8 mouse cellular contexts compared by ENCODE assay signal in genomic region chr13:61998803-61999202, GRCm38 (mm10).
DNase-seq lines count a peak whose midpoint lies in the region; ATAC-seq and TF ChIP-seq lines count a peak whose summit lies in the region.
"Not testable (repeated sequence)": the region's sequence is repeated elsewhere in the genome, so short reads cannot be mapped to it uniquely, and the experiment has no call there.

No protein-coding gene starts in this region.

- not testable (repeated sequence) for ATAC-seq in hindbrain, postnatal 0 days; liver, embryonic 15.5 days (ENCODE audit: insufficient read depth); neural tube, embryonic 13.5 days (ENCODE audit: low read depth)

- H3K4me3 ChIP-seq in heart, adult 2 months; hindbrain, postnatal 0 days (ENCODE audit: low read length); liver, embryonic 15.5 days (replicated peaks); neural tube, embryonic 13.5 days; testis, adult 2 months (ENCODE audit: control insufficient read depth, low read depth, low read length): not testable (repeated sequence)

- not testable (repeated sequence) for H3K36me3 ChIP-seq in heart, adult 2 months (ENCODE audit: control insufficient read depth, insufficient read depth, low read length); hindbrain, postnatal 0 days (ENCODE audit: insufficient read depth, low read length); liver, embryonic 15.5 days (replicated peaks); neural tube, embryonic 13.5 days; testis, adult 2 months (ENCODE audit: control insufficient read depth, insufficient read depth, low read length)

- H3K79me2 ChIP-seq in heart, adult 2 months (replicated peaks; ENCODE audit: control insufficient read depth, insufficient read depth, low read length), result not testable (repeated sequence)

- peak; percentile 64 for TF ChIP-seq CTCF in heart, adult 2 months (IDR thresholded peaks at IDR 0.05)
- peak; percentile 49 for TF ChIP-seq CTCF in hindbrain, postnatal 0 days (IDR thresholded peaks at IDR 0.05; ENCODE audit: low read depth)
- TF ChIP-seq CTCF in testis, adult 2 months (IDR thresholded peaks at IDR 0.05; ENCODE audit: control insufficient read depth, insufficient read depth, insufficient replicate concordance, low read depth, low read length), result peak; percentile 17; the same call in 1 of the 2 replicates

- H3K9ac ChIP-seq in heart, adult 2 months (ENCODE audit: low read depth, low read length); hindbrain, postnatal 0 days (replicated peaks; ENCODE audit: low read length); liver, embryonic 15.5 days; neural tube, embryonic 13.5 days: not testable (repeated sequence)

- TF ChIP-seq POLR2A in heart, adult 2 months (IDR thresholded peaks at IDR 0.05; ENCODE audit: insufficient read depth, low read depth, low read length); testis, adult 2 months (IDR thresholded peaks at IDR 0.05; ENCODE audit: control insufficient read depth, low read depth, low read length): not testable (repeated sequence)

- DNase-seq in B cell, adult 2 months, result peak; percentile 42 to 45
- peak; percentile 8 to 30 for DNase-seq in adrenal gland, postnatal 36 days
- DNase-seq in heart, adult 2 months, result peak; percentile 8 to 41
- DNase-seq in hindbrain, postnatal 0 days (ENCODE audit: low spot score), result not testable (repeated sequence)
- DNase-seq in kidney, postnatal 4 days, result peak; percentile 52 to 55

- intact Hi-C loops in heart, adult 2 months (cut with DNase I), result not testable (repeated sequence)

- H3K9me3 ChIP-seq in hindbrain, postnatal 0 days (ENCODE audit: low read length); liver, embryonic 15.5 days (replicated peaks); neural tube, embryonic 13.5 days: not testable (repeated sequence)

- H3K4me2 ChIP-seq in hindbrain, postnatal 0 days (ENCODE audit: low read depth, low read length), result not testable (repeated sequence)
- H3K4me2 ChIP-seq in liver, embryonic 15.5 days, result peak overlapping the region; percentile 41
- H3K4me2 ChIP-seq in neural tube, embryonic 13.5 days, result peak overlapping the region; percentile 30

- not testable (repeated sequence) for H3K27me3 ChIP-seq in heart, adult 2 months (ENCODE audit: control insufficient read depth, insufficient read depth, low read length); hindbrain, postnatal 0 days (ENCODE audit: insufficient read depth, low read length); liver, embryonic 15.5 days; neural tube, embryonic 13.5 days; testis, adult 2 months (ENCODE audit: control insufficient read depth, insufficient read depth, low read length)

- TF ChIP-seq EP300 in heart, adult 2 months (IDR thresholded peaks at IDR 0.05; ENCODE audit: insufficient read depth, low read depth, low read length), result not testable (repeated sequence)

- not testable (repeated sequence) for H3K4me1 ChIP-seq in heart, adult 2 months (ENCODE audit: control insufficient read depth, insufficient read depth, low read length); hindbrain, postnatal 0 days (ENCODE audit: insufficient read depth, low read length); liver, embryonic 15.5 days (replicated peaks); neural tube, embryonic 13.5 days (replicated peaks); testis, adult 2 months (ENCODE audit: control insufficient read depth, insufficient read depth, low read length)

- WGBS in heart, adult 2 months, result 5% methylated on average over 6 of the region's 6 CpGs
- WGBS in hindbrain, postnatal 0 days, result 10% methylated on average over 6 of the region's 6 CpGs
- WGBS in liver, embryonic 15.5 days (ENCODE audit: insufficient replicate concordance), result 4% methylated on average over 6 of the region's 6 CpGs
- WGBS in neural tube, embryonic 13.5 days, result 4% methylated on average over 6 of the region's 6 CpGs

- H3K27ac ChIP-seq in heart, adult 2 months; hindbrain, postnatal 0 days; liver, embryonic 15.5 days (replicated peaks); neural tube, embryonic 13.5 days (replicated peaks); testis, adult 2 months (ENCODE audit: control insufficient read depth, insufficient read depth, low read depth, low read length): not testable (repeated sequence)
